In the genomic region with DNA sequence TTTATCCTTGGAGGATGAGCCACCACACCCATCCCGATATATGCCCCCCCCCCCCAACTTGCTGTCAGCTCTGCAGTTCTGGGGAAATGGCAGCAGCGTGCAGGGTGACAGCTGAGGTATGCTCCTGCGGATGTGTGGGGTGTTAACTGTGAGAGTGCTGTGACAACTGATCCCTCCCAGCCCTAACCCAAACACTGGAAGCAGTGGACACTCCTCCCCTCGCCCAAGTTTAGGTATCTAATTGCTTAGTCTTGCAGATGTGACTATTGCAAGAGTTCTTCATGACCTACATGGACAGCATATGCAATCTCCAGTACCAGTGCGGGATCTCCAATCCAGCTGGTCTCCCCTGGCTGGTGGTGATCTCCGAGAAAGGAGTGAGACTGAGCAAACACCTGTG, we compare ENCODE assay signal across 16 mouse cellular contexts. TPM values are rescaled to one million over a fixed set of nuclear protein-coding genes. Genes with fewer than 3 reads are reported as not detected.
DNase-seq lines count a peak whose midpoint lies in the region; ATAC-seq and TF ChIP-seq lines count a peak whose summit lies in the region.
"Had no signal": no experiment of that assay in that cellular context is flagged by ENCODE, and none has a peak within 500 bp of the region (broad histone marks: within the 10 kb centered on the region; RNA-seq: fewer than 3 reads in every experiment).

No protein-coding gene starts in this region.

- 0 out of 2 replicates have a peak overlapping the region, but pooled peaks have one; percentile 1 for H3K4me3 ChIP-seq in heart, postnatal 0 days (ENCODE audit: low read depth, low read length)
- no peak overlapping the region for H3K4me3 ChIP-seq in midbrain, embryonic 12.5 days
- no peak overlapping the region for H3K4me3 ChIP-seq in midbrain, embryonic 14.5 days (replicated peaks; ENCODE audit: low read depth, low read length)
- H3K4me3 ChIP-seq in midbrain, embryonic 15.5 days, result no peak overlapping the region

- TF ChIP-seq CTCF in heart, postnatal 0 days (IDR thresholded peaks at IDR 0.05; ENCODE audit: low read depth), result no peak

- H3K9me3 ChIP-seq in heart, postnatal 0 days (replicated peaks; ENCODE audit: control insufficient read depth, low read length), result no peaks in the 10 kb centered on the region
- H3K9me3 ChIP-seq in midbrain, embryonic 12.5 days, result no peaks in the 10 kb centered on the region
- no peaks in the 10 kb centered on the region for H3K9me3 ChIP-seq in midbrain, embryonic 14.5 days (ENCODE audit: control insufficient read depth, low read length)
- no peaks in the 10 kb centered on the region for H3K9me3 ChIP-seq in midbrain, embryonic 15.5 days

- H3K4me2 ChIP-seq in heart, postnatal 0 days (ENCODE audit: low read depth, low read length), result no peak overlapping the region
- peak overlapping the region; percentile 37; the same call in 1 of the 2 replicates for H3K4me2 ChIP-seq in midbrain, embryonic 12.5 days (replicated peaks)
- no peak overlapping the region for H3K4me2 ChIP-seq in midbrain, embryonic 14.5 days (ENCODE audit: low read length)
- H3K4me2 ChIP-seq in midbrain, embryonic 15.5 days, result 0 out of 2 replicates have a peak overlapping the region, but pooled peaks have one; percentile 24

- DNase-seq in heart, postnatal 0 days (ENCODE audit: low spot score), result no peak
- DNase-seq in heart, adult 11 months, result no peak
- DNase-seq in midbrain, embryonic 14.5 days, result no peak
- DNase-seq in left cerebral cortex, postnatal 14 days (ENCODE audit: low spot score in 2 of 2), result no peak
- no peak for DNase-seq in retina, embryonic 14.5 days (ENCODE audit: low spot score)
- DNase-seq: adrenal gland, postnatal 36 days; right cerebral cortex, postnatal 25 days; thymus, adult 18-20 months had no signal

- no peak overlapping the region for H3K9ac ChIP-seq in heart, postnatal 0 days (replicated peaks; ENCODE audit: low read depth, low read length)
- H3K9ac ChIP-seq in midbrain, embryonic 12.5 days (replicated peaks), result no peak overlapping the region
- H3K9ac ChIP-seq in midbrain, embryonic 14.5 days (replicated peaks; ENCODE audit: low read length), result no peak overlapping the region
- no peak overlapping the region for H3K9ac ChIP-seq in midbrain, embryonic 15.5 days

- H3K27ac ChIP-seq in heart, postnatal 0 days (ENCODE audit: low read depth), result no peak overlapping the region
- H3K27ac ChIP-seq in midbrain, embryonic 12.5 days (replicated peaks), result 0 out of 2 replicates have a peak overlapping the region, but pooled peaks have one; percentile 36
- no peak overlapping the region for H3K27ac ChIP-seq in midbrain, embryonic 14.5 days (replicated peaks; ENCODE audit: low read depth, low read length)
- H3K27ac ChIP-seq in midbrain, embryonic 15.5 days, result no peak overlapping the region

- H3K36me3 ChIP-seq in heart, postnatal 0 days (replicated peaks; ENCODE audit: control insufficient read depth, insufficient read depth, low read length), result no peaks in the 10 kb centered on the region
- H3K36me3 ChIP-seq in midbrain, embryonic 12.5 days, result no peaks in the 10 kb centered on the region
- no peaks in the 10 kb centered on the region for H3K36me3 ChIP-seq in midbrain, embryonic 14.5 days (ENCODE audit: control insufficient read depth, insufficient read depth, low read length)
- no peaks in the 10 kb centered on the region for H3K36me3 ChIP-seq in midbrain, embryonic 15.5 days (replicated peaks)

- 23% methylated on average over 6 of the region's 6 CpGs for WGBS in heart, postnatal 0 days
- WGBS in midbrain, embryonic 12.5 days, result 2% methylated on average over 6 of the region's 6 CpGs
- 11% methylated on average over 6 of the region's 6 CpGs for WGBS in midbrain, embryonic 14.5 days
- WGBS in midbrain, embryonic 15.5 days, result 8% methylated on average over 6 of the region's 6 CpGs

- H3K4me1 ChIP-seq in heart, postnatal 0 days (ENCODE audit: control insufficient read depth, insufficient read depth), result peaks cover 24% of the 10 kb centered on the region
- peaks cover 64% of the 10 kb centered on the region for H3K4me1 ChIP-seq in midbrain, embryonic 12.5 days
- H3K4me1 ChIP-seq in midbrain, embryonic 14.5 days (ENCODE audit: control insufficient read depth, insufficient read depth, low read length), result peaks cover 39% of the 10 kb centered on the region
- H3K4me1 ChIP-seq in midbrain, embryonic 15.5 days, result peaks cover 58% of the 10 kb centered on the region

- intact Hi-C loops in left cerebral cortex, postnatal 14 days (cut with DNase I), result loop anchor here (5.0 kb wide), 1 partner anchor 43 kb away; no protein-coding TSS in a partner anchor

- H3K27me3 ChIP-seq in heart, postnatal 0 days (ENCODE audit: control insufficient read depth, insufficient read depth, low read length), result peaks cover 88% of the 10 kb centered on the region
- peaks cover 94% of the 10 kb centered on the region for H3K27me3 ChIP-seq in midbrain, embryonic 12.5 days
- H3K27me3 ChIP-seq in midbrain, embryonic 14.5 days (ENCODE audit: control insufficient read depth, insufficient read depth, low read length), result peaks cover 42% of the 10 kb centered on the region
- peaks cover 62% of the 10 kb centered on the region for H3K27me3 ChIP-seq in midbrain, embryonic 15.5 days (replicated peaks)

- TF ChIP-seq EP300 in heart, postnatal 0 days (IDR thresholded peaks at IDR 0.05; ENCODE audit: low read depth), result no peak

- ATAC-seq in heart, postnatal 0 days (ENCODE audit: insufficient read depth, low read depth), result no peak
- ATAC-seq in midbrain, embryonic 12.5 days (ENCODE audit: low FRiP score, low read depth), result no peak
- ATAC-seq in midbrain, embryonic 14.5 days (ENCODE audit: low FRiP score, low TSS enrichment), result no peak
- ATAC-seq in midbrain, embryonic 15.5 days (replicated peaks), result no peak

RNA-seq across cellular contexts. Expression of a gene that starts 2.4 kb away (rescaled TPM):
- 2.3 TPM in 1 of 2 replicates, not detected in the other for total RNA-seq in heart, postnatal 0 days (2014; rRNA removed; ENCODE audit: low replicate concordance)
- polyA plus RNA-seq in heart, postnatal 0 days (2015; fragmentation: Nextera tagmentation; extraction: Ambion mirVana), result 0.29 and 0.61 TPM in 2 replicates
- 1.9 and 2.2 TPM in 2 replicates for polyA plus RNA-seq in midbrain, embryonic 12.5 days (2016; fragmentation: Nextera tagmentation; extraction: Ambion mirVana)
- 0.71 and 1.6 TPM in 2 replicates for polyA plus RNA-seq in midbrain, embryonic 14.5 days (2014; fragmentation: Nextera tagmentation; extraction: Ambion mirVana)
- 2.0 and 2.1 TPM in 2 replicates for polyA plus RNA-seq in midbrain, embryonic 15.5 days (2015; fragmentation: Nextera tagmentation; extraction: Ambion mirVana)
- not detected for total RNA-seq in left cerebral cortex, postnatal 14 days (2021)
- total RNA-seq: left cerebral cortex, adult 18-20 months; megakaryocyte-erythroid progenitor cell, adult 5-6 weeks had no signal

RNA-seq across cellular contexts. Expression of a gene that starts 7.7 kb away (rescaled TPM):
- not detected in 2 replicates for total RNA-seq in heart, postnatal 0 days (2014; rRNA removed; ENCODE audit: low replicate concordance)
- 0.20 TPM in 1 of 2 replicates, not detected in the other for polyA plus RNA-seq in heart, postnatal 0 days (2015; fragmentation: Nextera tagmentation; extraction: Ambion mirVana)
- polyA plus RNA-seq in midbrain, embryonic 12.5 days (2016; fragmentation: Nextera tagmentation; extraction: Ambion mirVana), result 18.2 and 19.9 TPM in 2 replicates
- polyA plus RNA-seq in midbrain, embryonic 14.5 days (2014; fragmentation: Nextera tagmentation; extraction: Ambion mirVana), result 13.2 and 13.7 TPM in 2 replicates
- 12.4 and 15.3 TPM in 2 replicates for polyA plus RNA-seq in midbrain, embryonic 15.5 days (2015; fragmentation: Nextera tagmentation; extraction: Ambion mirVana)
- total RNA-seq in left cerebral cortex, postnatal 14 days (2021), result not detected
- total RNA-seq: adrenal gland, postnatal 36 days; gastrocnemius, adult 8-10 months; left cerebral cortex, adult 18-20 months; megakaryocyte-erythroid progenitor cell, adult 5-6 weeks had no signal
- polyA plus RNA-seq: large intestine, adult 2 months; liver, embryonic 11.5 days; lung, embryonic 16.5 days had no signal

RNA-seq across cellular contexts. Expression of a gene that starts 21.0 kb away (rescaled TPM):
- total RNA-seq in heart, postnatal 0 days (2014; rRNA removed; ENCODE audit: low replicate concordance), result 16.2 and 19.1 TPM in 2 replicates
- 7.0 and 8.1 TPM in 2 replicates for polyA plus RNA-seq in heart, postnatal 0 days (2015; fragmentation: Nextera tagmentation; extraction: Ambion mirVana)
- polyA plus RNA-seq in midbrain, embryonic 12.5 days (2016; fragmentation: Nextera tagmentation; extraction: Ambion mirVana), result 33.2 and 38.3 TPM in 2 replicates
- polyA plus RNA-seq in midbrain, embryonic 14.5 days (2014; fragmentation: Nextera tagmentation; extraction: Ambion mirVana), result 3.9 and 4.9 TPM in 2 replicates
- 4.9 and 6.6 TPM in 2 replicates for polyA plus RNA-seq in midbrain, embryonic 15.5 days (2015; fragmentation: Nextera tagmentation; extraction: Ambion mirVana)
- total RNA-seq in left cerebral cortex, postnatal 14 days (2021), result 1 to 10 TPM; 1.0 to 1.1 TPM
- total RNA-seq: gastrocnemius, adult 8-10 months; left cerebral cortex, adult 18-20 months had no signal

RNA-seq across cellular contexts. Expression of a gene that starts 30.4 kb away (rescaled TPM):
- 17.6 and 22.5 TPM in 2 replicates for total RNA-seq in heart, postnatal 0 days (2014; rRNA removed; ENCODE audit: low replicate concordance)
- polyA plus RNA-seq in heart, postnatal 0 days (2015; fragmentation: Nextera tagmentation; extraction: Ambion mirVana), result 15.0 and 16.1 TPM in 2 replicates
- polyA plus RNA-seq in midbrain, embryonic 12.5 days (2016; fragmentation: Nextera tagmentation; extraction: Ambion mirVana), result 65.3 and 73.7 TPM in 2 replicates
- polyA plus RNA-seq in midbrain, embryonic 14.5 days (2014; fragmentation: Nextera tagmentation; extraction: Ambion mirVana), result 36.2 and 41.6 TPM in 2 replicates
- 33.0 and 35.4 TPM in 2 replicates for polyA plus RNA-seq in midbrain, embryonic 15.5 days (2015; fragmentation: Nextera tagmentation; extraction: Ambion mirVana)
- 10 to 100 TPM; 36.7 to 37.2 TPM for total RNA-seq in left cerebral cortex, postnatal 14 days (2021)

RNA-seq across cellular contexts. Expression of a gene that starts 40.4 kb away (rescaled TPM):
- total RNA-seq in heart, postnatal 0 days (2014; rRNA removed; ENCODE audit: low replicate concordance), result 2.0 TPM in 1 of 2 replicates, not detected in the other
- polyA plus RNA-seq in heart, postnatal 0 days (2015; fragmentation: Nextera tagmentation; extraction: Ambion mirVana), result 0.07 and 0.84 TPM in 2 replicates
- 5.4 and 8.1 TPM in 2 replicates for polyA plus RNA-seq in midbrain, embryonic 12.5 days (2016; fragmentation: Nextera tagmentation; extraction: Ambion mirVana)
- 11.7 and 15.5 TPM in 2 replicates for polyA plus RNA-seq in midbrain, embryonic 14.5 days (2014; fragmentation: Nextera tagmentation; extraction: Ambion mirVana)
- polyA plus RNA-seq in midbrain, embryonic 15.5 days (2015; fragmentation: Nextera tagmentation; extraction: Ambion mirVana), result 5.7 and 10.3 TPM in 2 replicates
- 1 to 10 TPM; 1.7 to 6.2 TPM for total RNA-seq in left cerebral cortex, postnatal 14 days (2021)
- total RNA-seq: megakaryocyte-erythroid progenitor cell, adult 5-6 weeks had no signal

Comparison
In these comparisons a context has a peak if more than half of its experiments do, and no peak if none do; other contexts are left out.
1. H3K4me2 ChIP-seq: peak in midbrain, embryonic 12.5 days (single experiment) and midbrain, embryonic 15.5 days (single experiment); none in heart, postnatal 0 days (single experiment) and midbrain, embryonic 14.5 days (single experiment).
2. RNA of a gene that starts 7.7 kb away (polyA plus RNA-seq): 18.2 to 19.9 TPM in midbrain, embryonic 12.5 days, 13.2 to 13.7 TPM in midbrain, embryonic 14.5 days and 12.4 to 15.3 TPM in midbrain, embryonic 15.5 days; 0.20 TPM in heart, postnatal 0 days; every median in the first group is over 10 times any median in the second.